Mouse (Mus musculus) intestine, embryonic 15.5 days (tissue): ENCODE data around the gene Pola2. TPM values are rescaled to one million over a fixed set of nuclear protein-coding genes. Genes with fewer than 3 reads are reported as not detected.

Experiments used
- ATAC-seq: fragments of 200-750 bp; cut with Nextera tagmentation; 2 replicates; pipeline ENCODE4 v1.8.0; 2017; ENCODE audit warnings: moderate TSS enrichment, moderate library complexity
- H3K27ac ChIP-seq: fragments of 300-500 bp; sonication (generic); 2 replicates; pipeline ENCODE4 v1.5.1; 2015; ENCODE audit warnings: mild to moderate bottlenecking, inconsistent platforms
- H3K27me3 ChIP-seq: fragments of 300-500 bp; sonication (generic); replicated peaks from 2 replicates; pipeline ENCODE4 v1.6.1; 2015; ENCODE audit warnings: inconsistent platforms
- H3K36me3 ChIP-seq: fragments of 300-500 bp; sonication (generic); 2 replicates; pipeline ENCODE4 v1.6.1; 2015; ENCODE audit warnings: inconsistent platforms
- H3K4me1 ChIP-seq: fragments of 300-500 bp; sonication (generic); replicated peaks from 2 replicates; pipeline ENCODE4 v1.6.1; 2015; ENCODE audit warnings: inconsistent platforms
- H3K4me2 ChIP-seq: fragments of 300-500 bp; sonication (generic); replicated peaks from 2 replicates; pipeline ENCODE4 v1.6.1; 2015; ENCODE audit warnings: mild to moderate bottlenecking, inconsistent platforms
- H3K4me3 ChIP-seq: fragments of 300-500 bp; sonication (generic); replicated peaks from 2 replicates; pipeline ENCODE4 v1.5.1; 2015; ENCODE audit warnings: inconsistent platforms
- H3K9ac ChIP-seq: fragments of 300-500 bp; sonication (generic); 2 replicates; pipeline ENCODE4 v1.6.1; 2015; ENCODE audit warnings: inconsistent platforms
- H3K9me3 ChIP-seq: fragments of 300-500 bp; sonication (generic); 2 replicates; pipeline ENCODE4 v1.6.1; 2016; ENCODE audit warnings: inconsistent platforms
- WGBS: fragments of 180-500 bp; shearing (Covaris S2); methylation state at CpG from one replicate; pipeline ENCODE4 v1.1.7; 2015; 5-methylcytosine and 5-hydroxymethylcytosine counted together
- polyA plus RNA-seq: library from polyadenylated mRNA; unstranded; fragments of >200 nt; fragmentation: Nextera tagmentation; extraction: Ambion mirVana; gene quantifications from 2 replicates; pipeline ENCODE4 v1.2.1, GENCODE M21; 2015

Pola2 gene
- polyA plus RNA-seq: 64.0 and 65.8 TPM in 2 replicates

DNA sequence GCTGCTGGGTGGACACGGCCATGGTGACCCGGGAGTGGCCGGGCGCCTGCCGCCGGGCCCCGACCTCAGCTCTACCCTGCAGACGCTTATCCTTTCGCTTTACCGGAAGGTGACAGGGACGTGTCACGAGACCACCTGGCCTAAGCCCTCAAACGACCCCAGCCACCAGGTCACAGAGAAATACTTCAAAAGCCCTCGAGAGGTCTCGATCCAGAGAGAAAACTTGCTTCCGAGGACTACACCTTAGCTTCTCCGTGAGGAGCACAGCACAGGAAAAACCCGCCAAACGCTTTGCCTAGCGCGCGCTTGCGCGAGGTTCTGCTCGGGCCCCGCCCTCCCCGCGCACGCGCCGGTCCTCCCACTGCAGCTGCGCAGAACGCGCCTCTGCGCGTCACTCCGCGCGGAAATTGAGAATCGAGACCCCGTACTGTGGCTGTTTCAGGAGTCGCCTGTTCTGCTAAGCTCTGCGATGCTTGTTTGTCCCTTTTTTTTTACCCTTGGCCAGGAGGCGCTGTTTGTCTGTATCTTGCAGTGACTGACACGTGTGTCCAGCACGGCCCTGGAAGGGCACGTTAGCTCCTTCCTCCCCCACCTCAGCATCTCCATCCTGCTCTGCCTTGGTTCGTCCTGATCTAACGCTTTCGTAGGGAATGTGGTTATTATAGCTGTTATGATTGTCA is at the start of gene Pola2:
TSS of gene Pola2 (minus strand) at position 320 of the 680 bp plus-strand sequence.
- ATAC-seq: peak; percentile 91
- Histone ChIP-seq H3K9me3 (no peaks in the 10 kb centered on the region), H3K36me3 (peaks cover 2% of the 10 kb centered on the region), H3K4me1 (peaks cover 23% of the 10 kb centered on the region), H3K27me3 (no peaks in the 10 kb centered on the region), H3K4me3 (peak within 1 kb of the TSS; percentile 54), H3K4me2 (peak within 1 kb of the TSS; percentile 68), H3K9ac (peak within 1 kb of the TSS; percentile 57), H3K27ac (peak within 1 kb of the TSS; percentile 68)
- WGBS: under 1% methylated on average over 50 of the region's 50 CpGs

GRCm38 (mm10) chr19:6013691-6014090 is 49.7 kb upstream of the Pola2 start:
- Histone ChIP-seq H3K36me3 (no peaks in the 10 kb centered on the region), H3K9ac (no peak overlapping the region), H3K9me3 (no peaks in the 10 kb centered on the region), H3K4me3 (no peak overlapping the region), H3K27me3 (no peaks in the 10 kb centered on the region), H3K27ac (no peak overlapping the region), H3K4me1 (peaks cover 9% of the 10 kb centered on the region), H3K4me2 (no peak overlapping the region)
- ATAC-seq: no peak
- WGBS: 90% methylated on average over 10 of the region's 10 CpGs

GRCm38 (mm10) chr19:6009137-6009536 is 45.1 kb upstream of the Pola2 start:
- Histone ChIP-seq H3K4me2 (no peak overlapping the region), H3K9me3 (no peaks in the 10 kb centered on the region), H3K27me3 (no peaks in the 10 kb centered on the region), H3K36me3 (no peaks in the 10 kb centered on the region), H3K9ac (no peak overlapping the region), H3K27ac (no peak overlapping the region), H3K4me1 (no peaks in the 10 kb centered on the region; the same call in 1 of the 2 replicates), H3K4me3 (no peak overlapping the region)
- no peak for ATAC-seq
- 86% methylated on average over 8 of the region's 8 CpGs for WGBS

- H3K27me3 ChIP-seq: no peaks in the 10 kb centered on the region
- no peak overlapping the region for H3K27ac ChIP-seq
- no peak overlapping the region for H3K9ac ChIP-seq
- H3K9me3 ChIP-seq: no peaks in the 10 kb centered on the region
- H3K36me3 ChIP-seq: no peaks in the 10 kb centered on the region
- no peak overlapping the region; the same call in 1 of the 2 replicates for H3K4me2 ChIP-seq
- no peaks in the 10 kb centered on the region; the same call in 1 of the 2 replicates for H3K4me1 ChIP-seq
- 51% methylated on average over 13 of the region's 13 CpGs for WGBS
- peak; percentile 90 for ATAC-seq
- no peak overlapping the region for H3K4me3 ChIP-seq
Observed at GRCm38 (mm10) chr19:6007013-6007412, 43.0 kb upstream of the Pola2 start.

DNA sequence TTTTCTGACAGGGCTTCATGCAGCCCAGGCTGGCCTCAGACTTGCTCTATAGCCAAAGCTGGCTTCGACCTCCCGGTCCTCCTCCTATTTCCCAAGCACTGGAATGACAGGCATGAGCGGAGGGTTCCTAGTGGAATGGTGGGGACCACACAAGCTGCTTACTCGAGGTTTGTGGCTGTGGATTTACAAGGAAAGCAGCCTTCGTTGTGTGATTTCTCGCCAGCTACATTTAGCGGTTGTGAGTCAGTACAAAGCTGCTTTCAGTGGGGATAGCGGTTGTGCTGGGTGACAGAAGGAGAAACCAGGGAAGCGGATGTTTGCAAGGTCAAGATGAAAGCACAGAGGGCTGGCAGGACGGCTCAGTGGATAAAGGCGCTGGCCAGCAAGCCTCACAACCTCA is 41.5 kb upstream of the Pola2 start:
- Histone ChIP-seq H3K9me3 (no peaks in the 10 kb centered on the region), H3K4me1 (no peaks in the 10 kb centered on the region; the same call in 1 of the 2 replicates), H3K27ac (no peak overlapping the region), H3K4me2 (no peak overlapping the region), H3K27me3 (no peaks in the 10 kb centered on the region), H3K9ac (no peak overlapping the region), H3K4me3 (no peak overlapping the region), H3K36me3 (no peaks in the 10 kb centered on the region)
- 55% methylated on average over 11 of the region's 11 CpGs for WGBS
- no peak for ATAC-seq

GRCm38 (mm10) chr19:5999969-6000368 is 36.0 kb upstream of the Pola2 start:
- no peaks in the 10 kb centered on the region for H3K9me3 ChIP-seq
- H3K9ac ChIP-seq: no peak overlapping the region
- no peaks in the 10 kb centered on the region for H3K27me3 ChIP-seq
- no peak overlapping the region for H3K27ac ChIP-seq
- H3K4me1 ChIP-seq: no peaks in the 10 kb centered on the region
- H3K4me2 ChIP-seq: no peak overlapping the region
- WGBS: 75% methylated on average over 5 of the region's 5 CpGs
- no peak overlapping the region for H3K4me3 ChIP-seq
- ATAC-seq: no peak
- H3K36me3 ChIP-seq: no peaks in the 10 kb centered on the region

- Histone ChIP-seq H3K27me3 (no peaks in the 10 kb centered on the region), H3K4me3 (no peak overlapping the region), H3K9me3 (no peaks in the 10 kb centered on the region), H3K27ac (no peak overlapping the region), H3K9ac (no peak overlapping the region), H3K4me1 (no peaks in the 10 kb centered on the region), H3K36me3 (no peaks in the 10 kb centered on the region), H3K4me2 (no peak overlapping the region)
- no peak for ATAC-seq
- WGBS: 85% methylated on average over 3 of the region's 3 CpGs
Observed at GRCm38 (mm10) chr19:5998180-5998579, 34.2 kb upstream of the Pola2 start.

DNA sequence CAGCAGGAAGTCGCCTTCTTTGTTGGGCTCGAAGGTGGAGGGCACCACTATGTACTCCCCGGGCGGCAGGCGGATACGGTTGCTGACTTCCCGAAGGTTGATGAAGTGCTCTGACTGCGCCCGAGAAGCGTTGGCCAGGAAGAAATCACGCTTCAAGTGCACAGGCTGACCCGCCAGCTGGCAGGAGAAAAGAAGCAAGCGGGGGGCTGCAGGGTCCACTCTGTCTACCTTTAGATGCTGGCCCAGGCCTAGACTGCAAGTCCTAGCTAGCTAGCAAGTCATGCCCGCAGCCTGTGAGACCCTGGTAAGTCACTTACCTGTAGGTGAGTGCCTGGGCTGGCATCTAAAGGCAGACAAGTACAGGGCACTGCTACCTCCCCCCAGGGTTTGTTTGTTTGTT is 30.7 kb upstream of the Pola2 start:
- no peaks in the 10 kb centered on the region for H3K27me3 ChIP-seq
- H3K36me3 ChIP-seq: no peaks in the 10 kb centered on the region
- no peak overlapping the region for H3K4me2 ChIP-seq
- H3K27ac ChIP-seq: no peak overlapping the region
- H3K9ac ChIP-seq: no peak overlapping the region
- no peak for ATAC-seq
- no peak overlapping the region for H3K4me3 ChIP-seq
- WGBS: 85% methylated on average over 14 of the region's 14 CpGs
- peaks cover 11% of the 10 kb centered on the region for H3K4me1 ChIP-seq
- H3K9me3 ChIP-seq: no peaks in the 10 kb centered on the region

DNA sequence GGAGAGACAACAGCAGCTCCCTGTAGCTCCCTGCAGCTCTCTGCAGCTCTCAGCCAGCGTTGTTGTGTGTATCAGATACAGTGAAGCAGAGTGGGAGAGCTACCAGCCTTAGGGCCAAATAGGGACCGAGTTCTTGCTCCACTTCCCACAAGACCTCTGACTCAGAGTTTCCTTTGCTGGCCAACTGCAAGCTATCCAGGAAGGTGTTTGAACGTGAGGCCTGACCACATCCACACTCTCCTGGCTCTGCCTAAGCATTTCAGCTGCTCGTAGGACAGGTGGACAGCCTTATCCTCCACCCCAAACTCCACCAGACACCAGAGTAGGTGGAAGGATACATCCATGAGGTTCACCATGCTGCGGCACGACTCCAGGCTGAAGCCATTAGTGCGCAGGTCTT is 28.0 kb upstream of the Pola2 start:
- Histone ChIP-seq H3K4me2 (no peak overlapping the region), H3K4me1 (peaks cover 23% of the 10 kb centered on the region), H3K27ac (no peak overlapping the region), H3K27me3 (no peaks in the 10 kb centered on the region), H3K4me3 (no peak overlapping the region), H3K9ac (no peak overlapping the region), H3K36me3 (no peaks in the 10 kb centered on the region), H3K9me3 (no peaks in the 10 kb centered on the region)
- ATAC-seq: no peak
- WGBS: 80% methylated on average over 7 of the region's 7 CpGs

- Histone ChIP-seq H3K4me3 (no peak overlapping the region), H3K9me3 (no peaks in the 10 kb centered on the region), H3K27ac (no peak overlapping the region), H3K36me3 (no peaks in the 10 kb centered on the region), H3K4me1 (peaks cover 23% of the 10 kb centered on the region), H3K27me3 (no peaks in the 10 kb centered on the region), H3K4me2 (no peak overlapping the region), H3K9ac (no peak overlapping the region)
- 81% methylated on average over 7 of the region's 7 CpGs for WGBS
- no peak for ATAC-seq
Observed at GRCm38 (mm10) chr19:5991467-5991866, 27.5 kb upstream of the Pola2 start.

DNA sequence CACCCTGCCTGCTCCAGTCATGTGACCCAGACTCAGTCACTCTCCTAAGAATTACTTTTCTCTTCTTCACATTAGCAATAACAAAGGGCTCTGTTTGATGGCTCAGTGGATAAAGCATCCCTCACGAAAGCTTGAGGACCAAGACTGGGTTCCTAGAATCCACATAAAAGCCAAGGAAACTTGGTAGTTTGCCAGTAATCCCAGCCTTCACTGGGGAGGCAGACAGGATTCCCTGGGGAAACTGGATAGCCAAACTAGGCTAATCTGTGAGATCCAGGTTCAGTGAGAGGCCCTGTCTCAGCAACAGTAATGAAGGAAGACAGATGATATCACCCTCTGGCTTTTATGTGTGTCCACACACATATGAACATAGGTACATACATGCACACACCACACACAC is 26.9 kb upstream of the Pola2 start:
- Histone ChIP-seq H3K36me3 (no peaks in the 10 kb centered on the region), H3K4me2 (no peak overlapping the region), H3K27ac (no peak overlapping the region), H3K4me3 (no peak overlapping the region), H3K9ac (no peak overlapping the region), H3K4me1 (peaks cover 23% of the 10 kb centered on the region), H3K27me3 (no peaks in the 10 kb centered on the region), H3K9me3 (no peaks in the 10 kb centered on the region)
- 82% methylated on average over 1 of the region's 1 CpGs for WGBS
- no peak for ATAC-seq

DNA sequence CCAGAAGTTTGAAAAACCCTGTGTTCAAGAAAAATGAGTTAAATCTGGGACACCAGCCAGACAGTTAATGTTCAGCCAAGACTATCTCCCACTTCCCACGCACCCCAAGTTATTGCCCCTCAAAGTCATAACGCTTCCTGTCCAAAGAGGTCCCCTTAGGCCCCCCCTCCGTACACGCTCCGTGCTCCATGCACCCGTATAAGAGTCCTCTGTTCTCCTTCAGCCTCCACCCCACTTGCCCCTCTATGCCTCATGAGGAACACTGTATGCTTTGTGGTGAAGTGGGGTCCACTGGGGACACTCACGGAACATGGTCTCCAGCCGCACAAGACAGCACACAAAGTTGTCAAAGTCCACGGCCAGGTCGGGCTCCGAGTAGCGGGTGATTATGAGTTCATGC is 26.0 kb upstream of the Pola2 start:
- no peak overlapping the region for H3K4me3 ChIP-seq
- H3K27ac ChIP-seq: 0 out of 2 replicates have a peak overlapping the region, but pooled peaks have one; percentile 54
- H3K36me3 ChIP-seq: no peaks in the 10 kb centered on the region
- 73% methylated on average over 12 of the region's 12 CpGs for WGBS
- no peaks in the 10 kb centered on the region for H3K9me3 ChIP-seq
- H3K4me2 ChIP-seq: no peak overlapping the region
- peaks cover 23% of the 10 kb centered on the region for H3K4me1 ChIP-seq
- H3K9ac ChIP-seq: no peak overlapping the region
- ATAC-seq: peak; percentile 57
- no peaks in the 10 kb centered on the region for H3K27me3 ChIP-seq

DNA sequence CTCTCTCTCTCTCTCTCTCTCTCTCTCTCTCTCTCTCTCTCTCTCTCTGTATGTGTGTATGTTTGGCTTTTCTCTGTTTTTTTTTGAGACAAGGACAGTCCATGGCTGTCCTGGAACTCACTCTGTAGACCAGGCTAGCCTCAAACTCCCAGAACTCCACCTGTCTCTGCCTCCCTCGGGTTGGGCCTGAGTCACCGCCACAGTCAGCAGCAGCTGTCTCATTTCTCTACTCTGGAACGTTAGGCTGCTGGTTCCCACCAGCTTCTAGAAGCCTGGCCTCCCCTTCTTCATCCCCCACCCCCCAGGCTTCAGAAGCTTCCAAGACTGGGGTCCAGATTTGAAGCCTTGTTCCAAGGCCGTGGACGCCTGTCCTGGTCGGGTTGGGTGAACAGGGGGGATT is 25.6 kb upstream of the Pola2 start:
- peaks cover 23% of the 10 kb centered on the region for H3K4me1 ChIP-seq
- peak overlapping the region; percentile 54 for H3K27ac ChIP-seq
- peak overlapping the region; percentile 46; the same call in 1 of the 2 replicates for H3K4me2 ChIP-seq

More for the DNA sequence above, 25.6 kb upstream of the Pola2 start:
- no peaks in the 10 kb centered on the region for H3K9me3 ChIP-seq
- no peaks in the 10 kb centered on the region for H3K36me3 ChIP-seq
- WGBS: 38% methylated on average over 6 of the region's 6 CpGs
- H3K4me3 ChIP-seq: no peak overlapping the region
- H3K9ac ChIP-seq: no peak overlapping the region
- 0 out of 2 replicates have a peak, but pooled peaks have one; percentile 3 for ATAC-seq
- H3K27me3 ChIP-seq: no peaks in the 10 kb centered on the region
